Mouse (Mus musculus): ENCODE data around the gene Inafm2.

Inafm2 gene

GRCm38 (mm10) chr2:118725511-118725910 lies 20.0 kb upstream of the Inafm2 start:
- in situ Hi-C loops (cut with MboI, MseI): no loop called here

GRCm38 (mm10) chr2:118726873-118727272 lies 18.7 kb upstream of the Inafm2 start:
- in situ Hi-C loops (cut with MboI, MseI): no loop called here

- in situ Hi-C loops (cut with MboI, MseI): no loop called here
Observed at GRCm38 (mm10) chr2:118727911-118728310, 17.6 kb upstream of the Inafm2 start.

- in situ Hi-C loops (cut with MboI, MseI): no loop called here
Observed at GRCm38 (mm10) chr2:118728337-118728736, 17.2 kb upstream of the Inafm2 start, which contains the start of gene Plcb2. TSS of gene Plcb2 (minus strand) at chr2:118728438.

- in situ Hi-C loops (cut with MboI, MseI): no loop called here
Observed at GRCm38 (mm10) chr2:118729194-118729593, 16.4 kb upstream of the Inafm2 start.

- in situ Hi-C loops (cut with MboI, MseI): no loop called here
Observed at GRCm38 (mm10) chr2:118729816-118730621, 15.5 kb upstream of the Inafm2 start.

- in situ Hi-C loops (cut with MboI, MseI): no loop called here
Observed at GRCm38 (mm10) chr2:118730622-118730915, 15.0 kb upstream of the Inafm2 start.

GRCm38 (mm10) chr2:118731981-118732380 lies 13.6 kb upstream of the Inafm2 start:
- in situ Hi-C loops (cut with MboI, MseI): no loop called here

GRCm38 (mm10) chr2:118733341-118733740 lies 12.2 kb upstream of the Inafm2 start:
- in situ Hi-C loops (cut with MboI, MseI): no loop called here

- in situ Hi-C loops (cut with MboI, MseI): no loop called here
Observed at GRCm38 (mm10) chr2:118740341-118740740, 5.2 kb upstream of the Inafm2 start.

GRCm38 (mm10) chr2:118741183-118741582 lies 4.4 kb upstream of the Inafm2 start:
- in situ Hi-C loops (cut with MboI, MseI): no loop called here

GRCm38 (mm10) chr2:118743261-118743943 lies 2.2 kb upstream of the Inafm2 start:
- in situ Hi-C loops (cut with MboI, MseI): no loop called here

GRCm38 (mm10) chr2:118744621-118745020 lies 937 bp upstream of the Inafm2 start:
- in situ Hi-C loops (cut with MboI, MseI): no loop called here

- in situ Hi-C loops (cut with MboI, MseI): no loop called here
Observed at GRCm38 (mm10) chr2:118745915-118746901, 650 bp downstream of the Inafm2 start.

- in situ Hi-C loops (cut with MboI, MseI): no loop called here
Observed at GRCm38 (mm10) chr2:118747301-118747960, 1.9 kb downstream of the Inafm2 start.

GRCm38 (mm10) chr2:118749341-118749884 lies 3.9 kb downstream of the Inafm2 start:
- in situ Hi-C loops (cut with MboI, MseI): no loop called here

- in situ Hi-C loops (cut with MboI, MseI): loop anchor here (25.0 kb wide), 1 partner anchor 137 kb away; no protein-coding TSS in a partner anchor
Observed at GRCm38 (mm10) chr2:118750476-118750875, 4.9 kb downstream of the Inafm2 start.

- in situ Hi-C loops (cut with MboI, MseI): loop anchor here (25.0 kb wide), 1 partner anchor 135 kb away; no protein-coding TSS in a partner anchor
Observed at GRCm38 (mm10) chr2:118751896-118752791, 6.6 kb downstream of the Inafm2 start.

GRCm38 (mm10) chr2:118752792-118753108 lies 7.2 kb downstream of the Inafm2 start:
- in situ Hi-C loops (cut with MboI, MseI): loop anchor here (25.0 kb wide), 1 partner anchor 135 kb away; no protein-coding TSS in a partner anchor

- in situ Hi-C loops (cut with MboI, MseI): loop anchor here (25.0 kb wide), 1 partner anchor 133 kb away; no protein-coding TSS in a partner anchor
Observed at GRCm38 (mm10) chr2:118754143-118754542, 8.6 kb downstream of the Inafm2 start.

All from regulatory T cell (primary cell).